Mouse (Mus musculus) heart, adult 9 months (tissue): Measurements from ENCODE around the gene Rhot2.
A peak's percentile ranks its signal among the peaks of the same experiment; 100 is the strongest.
"Not testable (repeated sequence)": the region's sequence is repeated elsewhere in the genome, so short reads cannot be mapped to it uniquely, and the experiment has no call there.

Source experiments
- DNase-seq, 2 experiments: peaks; one replicate each; pipeline ENCODE4 v3.0.0; 2022; ENCODE audit warnings: low spot score in 2 of 2

Rhot2 gene

DNA sequence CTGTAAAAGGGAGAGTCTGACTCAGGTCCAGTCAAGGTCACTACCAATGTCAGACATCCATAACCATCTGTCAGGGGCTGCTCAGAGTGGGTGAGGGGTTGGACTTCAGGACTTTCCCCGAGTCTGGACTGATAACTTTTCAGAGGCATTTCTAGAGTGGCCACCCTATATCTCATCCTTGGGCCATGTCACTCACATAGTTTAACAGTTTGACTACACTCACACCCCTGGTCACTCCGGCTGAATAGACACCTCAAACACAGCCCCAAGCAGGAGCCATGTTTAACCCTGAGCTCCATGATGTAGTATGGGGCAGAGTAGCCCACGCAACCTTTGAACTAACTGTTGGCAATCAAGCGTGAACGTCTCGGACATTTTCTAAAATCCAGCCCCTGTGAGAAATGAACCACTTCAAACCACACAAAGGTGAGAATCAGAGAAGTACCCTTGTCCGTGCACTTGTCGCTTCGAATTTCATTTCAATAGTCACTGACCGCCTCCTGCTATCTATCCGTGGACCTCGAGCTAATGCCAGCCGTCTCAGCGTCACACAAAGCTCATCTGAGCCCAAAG lies 29.6 kb upstream of the Rhot2 start:
- no peak for DNase-seq

DNA sequence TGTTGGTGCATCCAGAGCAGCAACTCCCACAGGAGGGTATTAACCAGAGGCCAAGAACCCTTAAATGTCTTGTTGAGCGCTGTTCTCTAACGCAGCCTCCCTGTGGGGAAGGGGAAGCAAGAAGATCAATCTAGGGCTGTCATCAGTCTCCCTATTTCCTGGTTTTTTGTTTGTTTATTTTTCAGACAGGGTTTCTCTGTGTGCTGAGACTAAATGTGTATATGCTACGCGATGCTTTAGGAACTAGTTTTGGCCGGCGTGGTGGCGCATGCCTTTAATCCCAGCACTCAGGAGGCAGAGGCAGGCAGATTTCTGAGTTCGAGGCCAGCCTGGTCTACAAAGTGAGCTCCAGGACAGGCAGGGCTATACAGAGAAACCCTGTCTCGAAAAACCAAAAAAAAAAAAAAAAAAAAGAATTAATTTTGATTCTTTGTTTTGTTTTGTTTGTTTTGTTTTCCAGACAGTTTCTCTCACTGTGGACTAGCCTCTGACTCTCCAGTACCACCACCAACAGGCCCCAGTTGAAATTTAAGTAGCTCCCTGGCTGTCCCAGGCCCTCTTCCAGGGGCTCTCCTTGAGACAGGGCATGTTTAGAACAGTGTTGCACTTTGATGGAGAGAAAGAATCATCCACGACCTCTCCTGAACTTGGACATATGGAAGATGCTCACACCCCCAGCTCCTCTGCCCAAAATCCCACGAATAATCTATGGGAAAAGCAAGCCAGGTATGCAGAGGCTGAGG lies 28.9 kb upstream of the Rhot2 start:
- no peak for DNase-seq

DNA sequence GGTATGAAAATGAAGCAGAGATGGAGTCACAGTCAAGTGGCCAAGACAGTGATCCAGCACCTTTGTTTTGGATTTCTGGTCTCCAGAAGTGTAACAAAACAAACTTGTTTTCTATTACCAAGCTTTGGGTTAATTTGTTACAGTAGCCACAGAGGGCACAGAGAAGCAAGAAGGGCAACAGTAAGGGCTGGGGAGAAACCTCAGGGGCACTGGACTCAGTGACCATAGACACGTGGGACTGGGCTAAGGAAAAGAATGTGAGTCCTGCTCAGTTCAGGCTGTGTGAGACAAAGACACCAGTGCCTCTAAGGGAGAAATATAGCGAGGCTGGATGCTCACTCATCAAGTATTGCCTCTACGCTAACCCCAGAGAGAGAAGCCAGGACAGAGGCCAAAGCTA lies 28.0 kb upstream of the Rhot2 start:
- DNase-seq: no peak

DNA sequence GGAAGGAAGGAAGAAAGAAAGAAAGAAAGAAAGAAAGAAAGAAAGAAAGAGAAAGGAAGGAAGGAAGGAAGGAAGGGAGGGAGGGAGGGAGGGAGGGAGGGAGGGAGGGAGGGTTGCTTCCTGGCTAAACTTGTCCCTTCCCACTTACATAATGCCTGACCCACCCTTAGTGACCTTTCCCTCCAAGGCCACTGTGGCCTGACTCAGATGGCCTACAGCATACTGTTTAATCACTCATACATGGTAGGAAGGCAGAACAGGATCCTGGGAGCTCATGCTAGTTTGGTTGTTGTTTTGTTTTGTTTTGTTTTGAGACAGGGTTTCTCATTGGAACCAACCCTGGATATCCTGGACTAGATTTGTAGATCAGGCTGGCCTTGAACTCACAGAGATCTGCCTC lies 26.9 kb upstream of the Rhot2 start:
- DNase-seq: not testable (repeated sequence)

DNA sequence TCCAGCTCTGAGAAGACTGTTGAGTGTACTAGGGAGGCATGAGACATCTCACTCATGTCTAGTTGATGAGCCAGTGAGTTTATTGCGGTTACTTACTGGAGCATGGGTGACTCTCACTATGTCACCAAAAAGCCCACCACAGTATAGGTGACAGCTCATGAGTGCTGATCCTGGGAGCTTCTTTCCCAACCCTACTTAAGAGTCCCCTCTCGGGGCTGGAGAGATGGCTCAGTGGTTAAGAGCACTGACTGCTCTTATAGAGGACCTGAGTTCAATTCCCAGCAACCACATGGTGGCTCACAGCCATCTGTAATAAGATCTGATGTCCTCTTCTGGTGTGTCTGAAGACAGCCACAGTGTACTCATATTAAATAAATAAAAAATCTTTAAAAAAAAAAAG lies 25.3 kb upstream of the Rhot2 start:
- no peak for DNase-seq

DNA sequence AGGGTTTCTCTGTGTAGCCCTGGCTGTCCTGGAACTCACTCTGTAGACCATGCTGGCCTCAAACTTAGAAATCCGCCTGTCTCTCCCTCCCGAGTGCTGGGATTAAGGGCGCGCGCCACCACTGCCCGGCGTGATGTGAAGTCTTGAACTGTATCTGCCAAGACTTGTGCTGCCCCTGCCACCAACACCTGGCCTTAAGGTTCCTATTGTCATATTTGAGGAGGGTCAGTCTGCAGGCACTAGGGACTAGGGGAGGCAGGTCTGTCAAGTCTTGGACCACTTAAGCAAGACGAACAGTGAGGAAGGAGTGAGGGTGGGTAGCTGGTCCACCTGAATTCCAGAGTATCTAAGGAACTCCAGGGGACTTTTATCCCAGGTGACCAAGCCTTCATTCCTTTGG lies 24.8 kb upstream of the Rhot2 start:
- no peak for DNase-seq

DNA sequence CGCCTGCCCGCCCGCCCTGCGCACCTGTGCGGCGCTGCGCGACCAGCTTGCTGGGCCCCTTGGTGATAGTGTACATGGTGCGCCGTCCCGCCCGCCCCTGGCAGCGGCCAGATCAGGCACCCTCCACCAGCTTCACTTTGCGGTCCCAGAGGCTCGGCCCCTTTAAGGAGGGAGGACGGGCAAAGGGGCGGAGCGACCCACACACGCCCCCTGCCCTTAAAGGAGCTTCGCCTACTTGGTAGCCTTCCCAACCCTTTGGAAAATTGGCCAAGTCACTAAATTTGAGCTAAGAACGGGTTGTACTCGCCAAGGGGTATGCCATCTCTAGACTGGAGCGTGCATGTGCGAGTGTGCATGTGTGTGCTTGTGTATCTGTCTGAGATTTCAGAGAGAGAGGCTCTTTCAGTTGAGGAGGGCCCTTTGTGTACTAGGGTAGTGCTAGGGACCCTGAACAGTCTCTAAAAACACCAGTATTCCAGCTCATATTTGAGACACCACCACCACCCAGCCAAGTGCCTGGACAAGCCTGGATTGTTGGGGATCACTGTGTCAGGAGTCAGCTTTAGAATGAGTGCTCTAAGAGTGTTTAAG lies 24.0 kb upstream of the Rhot2 start, which contains the start of gene Mcrip2:
Gene Mcrip2, minus strand, starts transcription at position 164 of the 591 bp plus-strand sequence.
- peak; percentile 84 to 89 for DNase-seq

DNA sequence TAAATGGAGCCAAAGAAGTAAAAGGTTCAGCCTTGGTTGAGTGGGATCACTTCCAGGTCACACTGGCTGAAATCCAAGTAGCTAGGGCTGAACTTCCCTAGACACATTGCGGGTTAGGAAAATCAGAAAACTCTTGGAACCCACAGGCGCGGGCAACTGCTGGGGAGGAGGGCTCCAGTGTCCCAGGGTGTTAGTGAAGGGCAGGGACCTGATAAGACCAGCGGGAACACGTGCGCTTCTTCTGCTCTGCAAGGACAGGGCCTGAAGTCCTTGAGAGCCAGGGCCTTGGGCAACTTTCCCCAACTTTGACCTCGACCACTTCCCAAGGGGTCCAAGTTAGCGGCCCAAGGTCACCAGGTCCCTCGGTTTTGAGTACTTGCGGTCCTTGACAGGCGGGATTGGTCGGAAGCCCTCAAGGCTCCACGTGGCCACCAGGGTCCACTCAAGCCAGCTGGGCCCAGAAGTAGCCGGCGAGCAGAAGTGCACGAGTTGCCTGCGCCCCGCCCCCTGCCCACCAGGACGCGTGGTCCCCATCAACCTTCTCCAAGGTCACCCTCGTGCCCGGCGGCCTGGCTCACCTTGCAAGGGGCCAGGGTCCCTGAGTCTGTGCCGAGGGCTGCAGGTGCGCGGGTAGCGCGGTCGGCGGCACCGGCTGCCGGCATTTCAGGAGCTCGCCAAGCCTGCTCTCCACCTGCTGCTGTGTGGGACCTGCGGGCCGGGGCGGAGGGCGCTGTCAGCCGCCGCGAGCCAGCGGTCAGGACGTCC lies 23.4 kb upstream of the Rhot2 start:
- peak; percentile 66 to 69 for DNase-seq

DNA sequence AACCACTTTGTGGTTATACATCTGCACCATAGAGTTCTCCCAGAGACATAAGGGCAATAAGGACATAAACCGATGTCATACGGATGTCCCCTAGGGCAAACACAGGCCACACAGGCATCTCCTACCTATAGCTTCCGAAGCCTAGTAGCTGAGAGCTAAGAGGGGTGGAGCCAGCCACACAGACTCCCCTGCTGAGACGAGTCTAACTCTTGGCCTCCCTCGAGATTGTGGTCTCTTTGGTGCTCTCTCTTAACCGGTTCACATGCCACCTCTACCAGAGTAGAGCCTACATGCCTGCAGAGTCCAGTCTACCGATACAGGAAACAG lies 22.8 kb upstream of the Rhot2 start:
- DNase-seq: no peak

DNA sequence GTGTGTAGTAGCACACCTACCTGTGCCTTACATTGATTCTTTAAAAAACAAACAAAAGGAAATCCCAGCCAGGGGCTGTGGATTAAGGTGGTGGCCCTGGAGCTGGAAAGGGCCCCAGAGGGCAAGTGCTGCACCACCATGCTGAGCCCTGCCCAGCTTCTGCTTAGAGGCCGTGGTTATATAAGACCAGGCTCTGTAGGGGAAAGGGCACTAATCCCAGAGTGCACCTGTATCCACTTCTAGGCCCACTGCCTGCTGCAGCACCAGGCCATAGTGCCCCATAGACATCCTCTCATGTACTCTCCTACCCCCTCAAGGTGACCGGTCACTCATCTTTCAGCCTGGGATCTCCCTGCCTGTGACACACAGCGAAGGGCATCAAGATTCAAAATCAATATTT lies 21.5 kb upstream of the Rhot2 start:
- DNase-seq: peak in 1 of 2 experiments; percentile 53

DNA sequence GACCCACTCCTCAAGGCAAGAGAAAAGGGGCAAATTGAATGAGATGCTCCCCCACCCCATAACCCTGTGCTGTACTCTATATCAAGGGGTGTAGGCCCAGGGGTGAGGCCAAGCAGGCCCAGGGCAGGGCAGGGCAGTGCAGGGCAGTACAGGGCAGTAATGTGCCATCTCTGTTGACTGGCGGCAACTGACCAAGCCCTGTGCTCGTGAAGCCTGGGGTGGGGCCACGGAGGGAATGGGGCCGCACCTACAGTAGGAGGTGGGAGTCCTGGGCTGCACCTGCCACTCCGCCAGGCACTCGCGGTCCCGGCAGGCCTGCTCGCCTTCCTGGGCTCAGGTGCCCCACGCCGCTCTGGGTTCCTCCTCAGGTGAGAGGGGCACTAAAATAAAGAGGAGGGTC lies 20.6 kb upstream of the Rhot2 start:
- no peak for DNase-seq

DNA sequence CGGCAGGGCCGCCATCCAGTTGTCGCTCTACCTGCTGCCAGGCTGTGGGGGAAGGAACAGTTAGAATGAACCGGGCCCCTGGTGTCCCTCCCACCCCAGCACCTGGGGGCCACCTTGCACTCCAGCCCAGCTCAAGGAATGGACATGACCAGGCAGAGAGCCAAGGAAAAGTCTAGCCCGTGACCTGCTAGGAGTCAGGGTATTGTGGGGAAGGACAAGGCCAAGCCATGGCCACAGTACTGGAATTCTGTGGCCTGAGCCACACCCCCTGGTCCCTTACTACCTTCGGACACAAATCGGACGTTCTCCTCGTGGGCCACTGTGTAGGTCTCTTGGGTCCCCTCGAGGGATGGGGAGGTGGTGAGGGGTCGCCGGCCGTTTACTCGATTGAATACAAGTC lies 19.7 kb upstream of the Rhot2 start:
- DNase-seq: no peak

DNA sequence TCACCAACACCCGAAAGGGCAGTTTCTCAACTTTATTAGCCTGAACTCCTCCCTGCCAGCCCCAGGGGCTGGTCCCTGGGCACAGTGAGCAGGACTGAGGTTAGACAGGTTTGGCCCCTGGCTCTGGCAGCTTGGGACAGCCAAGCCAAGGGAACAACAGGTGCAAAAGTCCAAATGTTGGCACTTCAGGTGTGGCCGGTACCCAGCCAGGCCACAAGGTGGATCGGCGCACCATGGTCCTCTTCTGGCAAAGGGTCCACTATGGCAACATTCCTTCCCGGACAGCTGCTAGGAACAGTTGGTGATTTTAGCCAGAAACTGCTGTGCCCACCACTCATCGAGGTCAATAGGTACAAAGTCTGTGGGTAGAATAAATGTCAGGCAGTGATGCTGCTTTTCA lies 19.0 kb upstream of the Rhot2 start:
- DNase-seq: no peak

DNA sequence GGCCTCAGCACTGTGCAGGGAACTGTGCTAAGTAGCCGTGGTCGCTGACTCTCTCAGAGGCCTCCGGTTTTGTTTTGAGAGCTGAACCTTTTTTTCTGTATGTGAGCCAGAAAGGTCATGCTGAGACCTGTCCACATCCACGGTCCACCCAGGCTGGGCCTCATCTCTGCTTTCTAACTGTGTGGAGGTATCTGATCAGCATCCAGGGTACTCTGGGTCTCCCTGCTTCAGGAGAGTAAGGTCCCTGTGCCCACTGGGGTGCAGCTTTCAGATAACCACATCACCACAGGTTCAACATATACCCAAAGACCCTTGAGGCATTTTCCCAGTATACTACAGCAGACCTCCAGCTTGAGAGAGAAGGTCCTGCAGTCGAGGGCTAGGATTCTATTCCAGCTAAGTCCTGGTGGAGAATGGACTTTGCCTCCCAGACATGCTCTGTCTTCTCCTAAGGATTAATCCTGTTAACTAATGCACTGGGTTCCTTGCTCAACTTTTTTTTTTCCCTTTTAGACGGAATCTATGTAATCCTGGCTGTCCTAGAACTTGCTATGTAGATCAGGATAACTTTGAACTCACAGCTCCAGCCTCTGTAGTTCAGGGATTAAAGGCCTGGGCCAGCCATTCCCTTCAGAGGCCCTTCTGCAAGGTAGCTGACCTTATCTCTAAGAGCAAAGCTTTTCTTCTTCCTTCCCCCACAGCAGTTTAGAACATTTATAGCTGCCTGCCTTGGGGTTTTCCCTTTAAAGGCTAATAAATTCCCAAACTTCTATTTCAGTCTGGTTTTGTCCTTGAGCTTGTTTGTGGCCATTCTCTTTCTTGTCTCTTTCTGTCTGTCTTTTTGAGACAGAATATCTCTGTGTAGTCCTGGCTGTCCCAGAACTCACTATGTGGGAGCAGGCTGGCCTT lies 17.3 kb upstream of the Rhot2 start:
- peak in 1 of 2 experiments; percentile 50 for DNase-seq

DNA sequence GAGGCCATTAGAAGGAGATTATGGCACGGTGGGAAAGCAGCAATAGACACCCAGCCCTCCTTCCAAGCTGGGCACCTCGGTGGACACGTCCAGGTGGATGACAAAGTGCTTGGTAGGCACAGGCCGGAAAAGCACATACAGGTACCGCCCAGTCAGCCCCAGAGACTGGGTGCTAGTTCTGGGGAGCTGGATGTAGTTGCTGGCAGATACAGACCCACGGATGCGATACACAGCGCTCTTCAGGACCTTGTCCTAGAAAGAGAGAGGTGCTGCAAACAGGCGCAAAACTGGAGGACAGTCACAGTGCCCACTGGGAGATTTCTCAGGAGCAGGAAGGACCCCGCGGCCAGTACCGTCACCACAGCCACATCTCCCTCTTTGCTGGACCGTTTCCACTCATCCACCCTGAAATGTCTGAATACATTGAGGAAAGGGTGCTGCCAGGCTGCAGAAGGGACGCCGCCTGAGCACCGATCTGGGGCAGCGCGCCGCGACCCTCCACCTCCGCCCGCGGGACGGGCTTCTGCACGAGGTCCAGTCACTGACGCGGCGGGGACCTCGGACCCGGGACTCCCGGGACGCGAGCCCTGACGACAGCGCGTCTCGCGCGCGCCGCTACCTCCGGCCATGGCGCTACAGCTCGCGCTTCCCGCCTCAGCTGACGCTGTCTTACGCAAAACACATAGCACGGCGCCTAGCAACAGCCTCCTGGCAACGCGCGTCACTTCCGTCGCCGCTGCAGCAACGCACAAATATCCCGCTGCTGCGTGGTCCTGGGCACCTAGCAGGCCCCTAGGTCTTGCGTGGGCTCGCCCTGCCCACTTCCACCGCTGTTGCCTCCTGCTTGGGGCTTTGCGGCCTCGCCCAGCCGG lies 16.4 kb upstream of the Rhot2 start, which contains the start of gene Wdr90:
Gene Wdr90, minus strand, starts transcription at position 670 of the 872 bp plus-strand sequence.
- DNase-seq: peak; percentile 92

DNA sequence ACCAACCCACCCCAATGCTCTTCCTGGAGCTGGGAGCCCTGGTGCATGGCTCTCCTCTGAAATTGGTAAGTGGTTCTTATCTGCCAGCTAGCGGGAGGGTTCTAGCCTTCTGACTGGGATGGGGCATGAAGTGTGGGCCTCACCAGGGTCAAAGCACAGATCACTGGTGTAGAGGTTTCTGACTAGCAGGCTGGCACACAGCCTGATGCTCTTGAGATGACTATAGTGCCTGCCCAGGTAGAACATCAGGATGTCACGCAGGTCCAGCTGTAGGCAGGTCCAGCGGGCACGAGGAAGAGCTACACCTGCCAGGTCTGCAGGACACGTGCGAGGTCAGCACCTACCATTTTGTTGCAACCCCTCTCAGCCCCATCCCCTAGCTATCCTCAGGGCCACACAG lies 15.6 kb upstream of the Rhot2 start:
- no peak for DNase-seq

DNA sequence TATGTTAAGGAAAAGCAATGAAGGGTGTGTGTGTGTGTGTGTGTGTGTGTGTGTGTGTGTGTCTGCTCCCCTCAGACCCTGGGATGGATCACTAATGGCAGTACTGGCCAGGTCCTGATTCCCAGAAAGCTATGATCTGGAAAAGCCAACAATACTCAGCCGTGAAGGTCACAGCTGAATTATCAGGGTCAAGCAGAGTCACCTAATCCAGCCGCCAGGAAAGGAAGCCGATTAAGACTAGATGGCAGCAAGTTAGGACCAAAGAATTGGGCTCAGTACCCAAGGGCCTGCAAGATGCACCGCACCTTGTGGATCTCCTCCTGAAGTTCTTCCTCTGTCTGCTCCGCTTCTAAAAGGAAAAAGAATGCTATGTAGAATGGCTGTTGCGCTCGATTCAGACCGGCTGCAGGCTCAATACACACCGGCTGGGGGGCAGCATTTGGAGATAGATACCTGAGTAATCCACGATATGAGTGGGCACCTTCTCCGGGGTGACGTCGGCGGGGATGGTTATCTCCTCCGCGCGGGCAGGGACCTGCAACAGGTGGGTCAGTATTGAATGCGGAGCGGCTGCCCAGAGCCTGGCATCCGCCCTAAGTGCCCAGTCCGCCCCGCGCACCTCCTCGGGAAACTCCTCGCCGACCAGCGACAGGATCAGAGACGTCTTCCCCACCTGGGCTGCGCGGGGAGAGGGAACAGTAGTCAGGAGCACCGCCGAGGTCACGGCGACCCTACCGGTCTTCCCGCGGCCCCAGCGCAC lies 835 bp downstream of the Rhot2 start:
- DNase-seq: no peak

DNA sequence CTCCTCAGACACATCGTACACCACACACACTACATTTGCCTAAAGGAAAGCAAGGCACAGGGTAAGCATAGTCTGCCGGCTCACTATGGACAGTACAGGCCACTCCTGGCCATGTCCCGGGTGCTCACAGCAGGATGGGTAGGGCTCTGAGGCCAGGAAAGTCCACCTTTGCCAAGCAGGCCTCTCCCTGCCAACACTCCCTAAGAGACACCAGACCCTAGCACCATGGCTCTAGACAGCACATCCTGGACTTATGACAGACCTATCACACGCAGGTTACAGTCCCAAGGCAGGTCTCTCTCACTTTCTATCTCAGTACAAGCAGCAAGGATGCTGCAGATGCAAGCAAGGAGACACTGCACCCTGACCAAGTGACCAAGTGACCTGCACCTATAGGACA lies 1.5 kb downstream of the Rhot2 start:
- DNase-seq: no peak

DNA sequence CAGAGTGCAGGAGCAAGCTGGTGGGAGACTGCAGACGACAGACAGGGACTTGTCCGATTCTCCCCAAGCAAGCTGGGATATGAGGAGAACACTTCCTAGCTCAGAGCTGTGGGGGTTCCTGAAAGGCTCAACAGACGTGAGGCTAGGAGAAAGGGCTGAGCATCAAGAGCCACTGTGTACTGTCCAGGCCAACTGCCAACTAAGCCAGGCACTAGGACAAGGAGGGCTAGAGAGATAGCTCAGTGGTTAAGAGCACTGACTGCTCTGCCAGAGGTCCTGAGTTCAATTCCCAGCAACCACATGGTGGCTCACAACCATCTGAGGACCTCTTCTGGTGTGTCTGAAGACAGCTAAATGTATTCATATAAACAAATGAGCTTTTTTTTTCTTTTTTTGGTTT lies 2.1 kb downstream of the Rhot2 start:
- no peak for DNase-seq
